Mouse (Mus musculus): Measurements from ENCODE around the gene Usp8.

DNA sequence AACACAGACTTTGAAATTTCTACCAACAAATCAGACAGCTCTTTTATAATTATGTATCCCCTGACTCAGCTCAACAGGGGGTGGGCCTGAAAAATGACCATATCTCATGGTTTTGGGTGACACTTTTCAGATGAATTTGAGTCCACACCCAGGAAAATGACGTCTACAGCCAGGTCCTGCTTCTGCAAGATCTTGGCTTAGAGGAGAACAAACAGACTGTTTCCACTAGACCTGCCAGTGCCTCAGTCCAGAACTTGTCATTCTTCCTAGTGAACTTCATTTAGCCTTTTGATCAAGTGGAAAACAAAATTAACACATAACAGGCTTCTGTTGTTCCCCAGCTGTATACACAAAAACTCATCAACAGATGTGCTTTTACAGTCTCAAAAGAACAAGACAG lies 69.3 kb downstream of the Usp8 start:
- no peak for TF ChIP-seq BHLHE40 (IDR thresholded peaks at IDR 0.05; ENCODE audit: borderline replicate concordance, low read depth, low read length)
- TF ChIP-seq UBTF (IDR thresholded peaks at IDR 0.05; ENCODE audit: borderline replicate concordance, insufficient read depth, low read depth, low read length), result no peak
- no peak for TF ChIP-seq ZC3H11A (IDR thresholded peaks at IDR 0.05; ENCODE audit: low read depth, low read length)
- TF ChIP-seq EP300 (IDR thresholded peaks at IDR 0.05; ENCODE audit: low read depth in 1 of 2, low read length in 2 of 2), result no peak
- TF ChIP-seq TAL1 (IDR thresholded peaks at IDR 0.05; ENCODE audit: low read length), result no peak
- no peak for TF ChIP-seq MYC (IDR thresholded peaks at IDR 0.05; ENCODE audit: low read depth, low read length)
- TF ChIP-seq CTCF (IDR thresholded peaks at IDR 0.05 in 2 of 3, conservative IDR thresholded peaks at IDR 0.05 in 1 of 3; ENCODE audit: control insufficient read depth in 1 of 3, insufficient read depth in 1 of 3, low read depth in 2 of 3, low read length in 3 of 3, poor library complexity in 1 of 3, severe bottlenecking in 1 of 3), result no peak
- TF ChIP-seq MAX (IDR thresholded peaks at IDR 0.05; ENCODE audit: low read length), result no peak
- TF ChIP-seq TCF12 (IDR thresholded peaks at IDR 0.05; ENCODE audit: low read depth, low read length), result no peak
